Mouse (Mus musculus): Measurements from ENCODE around the gene Foxp4. TPM values are rescaled to one million over a fixed set of nuclear protein-coding genes. Genes with fewer than 3 reads are reported as not detected.

The Foxp4 gene
- polyA plus RNA-seq, 1 experiment from 2014 or later: 35.8 TPM

DNA sequence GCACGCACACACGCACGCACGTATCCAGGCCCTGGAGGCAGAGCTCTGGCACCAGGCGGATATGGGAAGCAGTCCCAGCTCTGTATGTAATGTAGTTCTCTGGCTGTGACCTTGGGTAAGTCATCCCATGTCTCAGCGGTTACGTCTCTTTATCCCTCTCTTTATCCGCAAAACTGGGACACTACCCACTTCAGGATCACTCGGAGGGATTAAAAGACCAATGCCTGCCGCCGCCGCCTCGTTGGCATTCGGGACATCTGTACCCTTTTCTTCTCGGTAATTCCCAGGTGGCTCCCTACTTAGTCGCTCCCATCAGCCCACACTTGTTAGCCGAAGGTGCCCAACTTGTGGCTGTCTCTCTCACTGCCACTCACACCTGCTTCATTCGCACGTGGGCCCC, 35.2 kb downstream of the Foxp4 start:
- Histone ChIP-seq H3K4me2 (ENCODE audit: low read length) (no peak overlapping the region), H3K4me3 (ENCODE audit: low read depth, low read length) (no peak overlapping the region), H3K27me3 (ENCODE audit: control insufficient read depth, insufficient read depth, low read depth, low read length) (no peaks in the 10 kb centered on the region), H3K4me1 (ENCODE audit: control insufficient read depth, insufficient read depth, low read length) (peaks cover 11% of the 10 kb centered on the region), H3K27ac (ENCODE audit: low read length) (no peak overlapping the region), H3K36me3 (ENCODE audit: control insufficient read depth, insufficient read depth, low read length) (no peaks in the 10 kb centered on the region), H3K9ac (ENCODE audit: low read depth, low read length) (no peak overlapping the region), H3K9me3 (replicated peaks; ENCODE audit: control insufficient read depth, low read length, poor library complexity, severe bottlenecking) (no peaks in the 10 kb centered on the region)
- WGBS: 19% methylated on average over 19 of the region's 19 CpGs
- ATAC-seq: 0 out of 2 replicates have a peak, but pooled peaks have one; percentile 7

DNA sequence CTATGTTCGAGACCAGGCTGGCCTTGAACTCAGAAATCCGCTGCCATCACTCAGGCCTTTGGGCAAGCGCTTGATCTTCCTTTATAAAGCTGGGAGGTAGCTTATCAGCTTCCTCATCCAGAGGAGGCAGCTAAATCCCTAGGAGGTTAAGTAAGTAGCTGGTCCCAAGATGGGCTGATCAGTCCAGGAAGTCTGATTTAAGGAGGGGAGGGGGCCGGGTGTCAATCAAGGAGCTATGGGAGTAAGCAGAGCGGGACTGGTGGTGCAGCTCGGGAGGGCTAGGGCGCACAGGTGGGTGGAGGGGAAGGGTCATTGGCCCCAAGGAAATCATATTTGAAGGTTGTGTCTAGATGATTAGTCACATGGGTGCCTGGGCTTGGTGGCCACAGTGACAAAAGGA, 35.8 kb downstream of the Foxp4 start:
- Histone ChIP-seq H3K9me3 (replicated peaks; ENCODE audit: control insufficient read depth, low read length, poor library complexity, severe bottlenecking) (no peaks in the 10 kb centered on the region), H3K9ac (ENCODE audit: low read depth, low read length) (no peak overlapping the region), H3K27ac (ENCODE audit: low read length) (no peak overlapping the region), H3K4me2 (ENCODE audit: low read length) (no peak overlapping the region), H3K4me1 (ENCODE audit: control insufficient read depth, insufficient read depth, low read length) (peaks cover 11% of the 10 kb centered on the region), H3K4me3 (ENCODE audit: low read depth, low read length) (no peak overlapping the region), H3K27me3 (ENCODE audit: control insufficient read depth, insufficient read depth, low read depth, low read length) (no peaks in the 10 kb centered on the region), H3K36me3 (ENCODE audit: control insufficient read depth, insufficient read depth, low read length) (no peaks in the 10 kb centered on the region)
- WGBS: 71% methylated on average over 7 of the region's 7 CpGs
- no peak for ATAC-seq

DNA sequence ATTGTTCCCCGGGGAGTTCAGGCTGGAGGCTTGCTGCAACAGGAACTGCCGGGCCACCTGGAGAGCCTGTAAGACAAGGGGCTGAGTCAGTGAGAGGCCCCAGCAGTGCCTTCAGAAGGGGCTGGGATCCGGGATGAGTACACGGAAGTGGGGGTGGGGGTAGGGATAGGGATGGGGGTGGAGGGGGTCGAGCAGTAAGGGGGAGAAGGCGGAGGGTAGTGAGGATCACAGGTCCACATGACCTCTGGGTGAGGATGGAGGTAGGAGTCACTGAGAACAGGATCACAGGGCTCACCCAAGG, 36.3 kb downstream of the Foxp4 start:
- Histone ChIP-seq H3K4me3 (ENCODE audit: low read depth, low read length) (no peak overlapping the region), H3K27ac (ENCODE audit: low read length) (no peak overlapping the region), H3K27me3 (ENCODE audit: control insufficient read depth, insufficient read depth, low read depth, low read length) (no peaks in the 10 kb centered on the region), H3K4me1 (ENCODE audit: control insufficient read depth, insufficient read depth, low read length) (peaks cover 11% of the 10 kb centered on the region), H3K36me3 (ENCODE audit: control insufficient read depth, insufficient read depth, low read length) (no peaks in the 10 kb centered on the region), H3K9ac (ENCODE audit: low read depth, low read length) (no peak overlapping the region), H3K9me3 (replicated peaks; ENCODE audit: control insufficient read depth, low read length, poor library complexity, severe bottlenecking) (no peaks in the 10 kb centered on the region), H3K4me2 (ENCODE audit: low read length) (no peak overlapping the region)
- 19% methylated on average over 6 of the region's 6 CpGs for WGBS
- peak; percentile 9; the same call in 1 of the 2 replicates for ATAC-seq

DNA sequence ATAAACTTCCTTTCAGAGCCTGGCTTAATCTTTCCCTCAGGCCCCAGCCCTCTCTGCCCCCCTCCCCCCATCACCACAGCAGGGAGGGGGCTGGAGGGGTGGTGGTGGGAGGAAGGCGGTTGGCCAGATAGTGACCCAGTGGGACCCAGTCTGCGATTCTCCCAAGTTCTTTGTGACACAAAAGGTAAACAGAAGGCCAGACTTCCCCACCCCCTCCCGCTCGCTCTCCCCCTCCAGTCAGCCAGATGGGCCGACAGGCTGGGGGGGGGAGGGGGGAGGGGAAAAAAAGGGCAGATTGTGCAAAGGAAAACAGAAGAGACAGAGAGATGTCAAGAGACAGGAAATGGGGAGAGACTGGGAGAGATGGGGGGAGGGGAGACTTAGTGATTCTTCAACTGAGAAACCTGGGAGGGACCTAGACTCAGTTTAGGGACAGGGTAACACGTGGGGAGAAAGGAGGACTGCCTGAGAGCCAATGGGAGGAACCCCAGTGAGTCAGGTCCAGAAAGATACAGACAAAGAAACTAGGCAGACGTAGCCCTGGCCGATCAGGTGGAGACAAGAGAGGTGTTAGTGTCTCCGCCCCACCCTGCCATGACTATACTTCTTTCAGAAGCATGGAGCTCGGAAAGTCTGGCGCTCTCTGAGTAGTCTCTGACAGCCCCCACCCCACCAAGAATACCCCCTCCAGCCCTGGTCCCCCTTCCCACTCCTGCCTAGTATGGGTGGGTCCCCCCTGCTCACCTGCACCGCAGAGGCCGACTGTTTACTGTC, 36.9 kb downstream of the Foxp4 start:
- Histone ChIP-seq H3K9ac (ENCODE audit: low read depth, low read length) (no peak overlapping the region), H3K9me3 (replicated peaks; ENCODE audit: control insufficient read depth, low read length, poor library complexity, severe bottlenecking) (no peaks in the 10 kb centered on the region), H3K4me1 (ENCODE audit: control insufficient read depth, insufficient read depth, low read length) (peaks cover 11% of the 10 kb centered on the region), H3K4me3 (ENCODE audit: low read depth, low read length) (no peak overlapping the region), H3K36me3 (ENCODE audit: control insufficient read depth, insufficient read depth, low read length) (no peaks in the 10 kb centered on the region), H3K4me2 (ENCODE audit: low read length) (no peak overlapping the region), H3K27me3 (ENCODE audit: control insufficient read depth, insufficient read depth, low read depth, low read length) (no peaks in the 10 kb centered on the region), H3K27ac (ENCODE audit: low read length) (no peak overlapping the region)
- 20% methylated on average over 12 of the region's 13 CpGs for WGBS
- peak; percentile 34; the same call in 1 of the 2 replicates for ATAC-seq

DNA sequence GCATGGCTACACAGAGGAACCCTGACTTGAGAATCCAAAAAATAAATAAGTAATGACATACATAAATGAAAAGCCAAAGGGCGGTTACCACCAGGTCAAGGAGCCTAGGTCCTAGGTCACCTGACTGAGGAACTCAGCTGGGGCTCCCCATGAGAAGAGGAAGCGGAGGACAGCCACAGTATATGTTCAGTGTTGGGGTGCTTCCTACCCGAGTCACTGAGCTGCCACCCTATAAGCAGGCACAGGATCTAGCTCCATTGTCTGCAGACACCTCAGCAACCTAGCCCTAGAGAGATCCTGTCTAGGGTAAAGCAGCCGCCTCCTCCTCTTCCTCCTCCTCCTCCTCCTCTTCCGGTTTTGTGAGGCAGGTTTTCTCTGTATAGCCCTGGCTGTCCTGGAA, 41.3 kb downstream of the Foxp4 start:
- no peak for ATAC-seq
- Histone ChIP-seq H3K27ac (ENCODE audit: low read length) (no peak overlapping the region), H3K36me3 (ENCODE audit: control insufficient read depth, insufficient read depth, low read length) (no peaks in the 10 kb centered on the region), H3K4me2 (ENCODE audit: low read length) (no peak overlapping the region), H3K9me3 (replicated peaks; ENCODE audit: control insufficient read depth, low read length, poor library complexity, severe bottlenecking) (no peaks in the 10 kb centered on the region), H3K4me3 (ENCODE audit: low read depth, low read length) (no peak overlapping the region), H3K4me1 (ENCODE audit: control insufficient read depth, insufficient read depth, low read length) (peaks cover 29% of the 10 kb centered on the region), H3K27me3 (ENCODE audit: control insufficient read depth, insufficient read depth, low read depth, low read length) (no peaks in the 10 kb centered on the region), H3K9ac (ENCODE audit: low read depth, low read length) (no peak overlapping the region)
- WGBS: 86% methylated on average over 5 of the region's 5 CpGs

DNA sequence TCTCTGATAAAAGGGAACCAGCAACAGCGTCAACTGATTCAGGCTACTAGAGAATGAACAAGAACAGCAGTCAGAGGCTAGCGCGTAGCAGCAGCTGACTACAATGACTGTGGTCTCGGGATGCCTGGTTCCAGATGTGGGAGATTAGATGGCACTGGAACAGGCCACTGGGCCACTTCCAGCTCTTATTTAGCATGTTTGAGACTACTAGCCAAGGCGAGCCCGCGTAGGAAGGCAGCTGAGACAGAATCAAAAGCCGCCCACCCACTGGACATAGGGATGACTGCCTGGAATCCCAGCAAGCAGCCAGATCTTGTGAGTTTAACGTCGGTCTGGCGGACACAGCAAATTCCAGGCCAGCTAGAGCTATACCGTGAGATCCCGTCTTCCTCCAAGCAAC, 43.1 kb downstream of the Foxp4 start:
- 56% methylated on average over 13 of the region's 13 CpGs for WGBS
- peaks cover 32% of the 10 kb centered on the region for H3K4me1 ChIP-seq (ENCODE audit: control insufficient read depth, insufficient read depth, low read length)

DNA sequence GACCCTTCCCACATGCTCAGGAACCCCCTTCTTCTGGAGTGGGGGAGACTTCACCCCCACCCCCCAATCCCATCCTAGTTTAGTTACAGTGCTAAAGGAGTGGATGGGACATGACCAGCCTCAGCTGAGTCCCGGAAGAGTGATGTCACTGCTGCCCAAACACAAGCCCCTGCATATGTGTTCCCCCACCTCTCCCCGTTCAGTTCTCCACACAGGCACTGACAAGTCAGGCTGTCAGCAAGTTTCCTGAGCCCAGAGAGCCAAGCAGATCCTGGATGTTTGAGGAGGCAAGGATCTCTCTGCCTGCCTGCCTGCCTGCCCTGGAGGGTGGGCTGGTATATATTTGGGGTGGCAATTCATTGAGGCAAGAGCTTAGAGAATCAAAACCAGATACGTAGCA, 45.2 kb downstream of the Foxp4 start:
- H3K4me1 ChIP-seq (ENCODE audit: control insufficient read depth, insufficient read depth, low read length): peaks cover 39% of the 10 kb centered on the region
- H3K4me2 ChIP-seq (ENCODE audit: low read length): peak overlapping the region; percentile 82
- H3K27me3 ChIP-seq (ENCODE audit: control insufficient read depth, insufficient read depth, low read depth, low read length): no peaks in the 10 kb centered on the region
- WGBS: 20% methylated on average over 3 of the region's 3 CpGs
- H3K9ac ChIP-seq (ENCODE audit: low read depth, low read length): peak overlapping the region; percentile 68
- peak; percentile 50 for ATAC-seq
- peak overlapping the region; percentile 55 for H3K4me3 ChIP-seq (ENCODE audit: low read depth, low read length)
- H3K36me3 ChIP-seq (ENCODE audit: control insufficient read depth, insufficient read depth, low read length): peaks cover 7% of the 10 kb centered on the region; the same call in 1 of the 2 replicates
- H3K27ac ChIP-seq (ENCODE audit: low read length): peak overlapping the region; percentile 88
- no peaks in the 10 kb centered on the region for H3K9me3 ChIP-seq (replicated peaks; ENCODE audit: control insufficient read depth, low read length, poor library complexity, severe bottlenecking)

More for the DNA sequence above, 43.1 kb downstream of the Foxp4 start:
- Histone ChIP-seq H3K36me3 (ENCODE audit: control insufficient read depth, insufficient read depth, low read length) (no peaks in the 10 kb centered on the region), H3K27ac (ENCODE audit: low read length) (no peak overlapping the region), H3K9me3 (replicated peaks; ENCODE audit: control insufficient read depth, low read length, poor library complexity, severe bottlenecking) (no peaks in the 10 kb centered on the region), H3K9ac (ENCODE audit: low read depth, low read length) (no peak overlapping the region), H3K4me3 (ENCODE audit: low read depth, low read length) (no peak overlapping the region), H3K4me2 (ENCODE audit: low read length) (no peak overlapping the region), H3K27me3 (ENCODE audit: control insufficient read depth, insufficient read depth, low read depth, low read length) (no peaks in the 10 kb centered on the region)
- no peak for ATAC-seq

DNA sequence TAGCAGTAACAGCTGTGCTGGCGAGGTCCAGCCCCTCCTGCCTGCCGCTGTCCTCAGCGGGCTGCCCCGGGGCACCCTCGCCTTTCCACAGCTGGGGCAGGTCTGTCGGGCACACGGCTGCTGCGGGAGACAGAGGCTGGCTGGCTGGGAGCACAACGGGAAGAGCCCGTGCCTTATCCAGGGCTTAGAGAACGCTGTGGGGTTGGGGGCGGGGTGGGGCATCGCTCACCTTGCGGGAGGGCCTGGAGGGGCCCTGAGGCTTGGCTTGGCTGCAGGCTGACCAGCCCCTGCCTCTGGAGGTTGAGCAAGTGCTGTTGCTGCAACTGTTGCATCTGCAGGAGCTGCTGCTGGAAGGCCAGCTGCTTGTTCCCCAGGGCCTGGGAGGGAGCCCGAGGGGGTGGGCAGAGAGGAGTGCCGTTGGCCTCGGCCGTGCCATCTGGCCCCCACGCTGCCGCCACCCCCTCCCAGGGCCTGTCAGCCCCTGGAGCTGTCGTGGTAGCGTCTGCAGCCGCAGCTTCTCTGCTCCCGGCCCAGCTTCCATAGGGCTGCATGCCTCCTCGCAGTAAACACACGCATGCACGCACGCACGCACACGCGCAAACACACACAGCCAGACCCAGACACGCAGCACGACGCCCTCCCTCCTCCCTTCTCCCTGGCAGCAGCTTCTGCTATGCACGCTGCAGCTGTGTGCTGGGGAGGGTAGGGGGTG, 45.9 kb downstream of the Foxp4 start:
- Histone ChIP-seq H3K36me3 (ENCODE audit: control insufficient read depth, insufficient read depth, low read length) (peaks cover 7% of the 10 kb centered on the region; the same call in 1 of the 2 replicates), H3K27ac (ENCODE audit: low read length) (peak overlapping the region; percentile 88), H3K9ac (ENCODE audit: low read depth, low read length) (peak overlapping the region; percentile 68), H3K4me2 (ENCODE audit: low read length) (peak overlapping the region; percentile 82), H3K9me3 (replicated peaks; ENCODE audit: control insufficient read depth, low read length, poor library complexity, severe bottlenecking) (no peaks in the 10 kb centered on the region), H3K4me3 (ENCODE audit: low read depth, low read length) (peak overlapping the region; percentile 55), H3K4me1 (ENCODE audit: control insufficient read depth, insufficient read depth, low read length) (peaks cover 43% of the 10 kb centered on the region), H3K27me3 (ENCODE audit: control insufficient read depth, insufficient read depth, low read depth, low read length) (no peaks in the 10 kb centered on the region)
- ATAC-seq: peak; percentile 79
- 6% methylated on average over 32 of the region's 35 CpGs for whole genome bisulfite sequencing

DNA sequence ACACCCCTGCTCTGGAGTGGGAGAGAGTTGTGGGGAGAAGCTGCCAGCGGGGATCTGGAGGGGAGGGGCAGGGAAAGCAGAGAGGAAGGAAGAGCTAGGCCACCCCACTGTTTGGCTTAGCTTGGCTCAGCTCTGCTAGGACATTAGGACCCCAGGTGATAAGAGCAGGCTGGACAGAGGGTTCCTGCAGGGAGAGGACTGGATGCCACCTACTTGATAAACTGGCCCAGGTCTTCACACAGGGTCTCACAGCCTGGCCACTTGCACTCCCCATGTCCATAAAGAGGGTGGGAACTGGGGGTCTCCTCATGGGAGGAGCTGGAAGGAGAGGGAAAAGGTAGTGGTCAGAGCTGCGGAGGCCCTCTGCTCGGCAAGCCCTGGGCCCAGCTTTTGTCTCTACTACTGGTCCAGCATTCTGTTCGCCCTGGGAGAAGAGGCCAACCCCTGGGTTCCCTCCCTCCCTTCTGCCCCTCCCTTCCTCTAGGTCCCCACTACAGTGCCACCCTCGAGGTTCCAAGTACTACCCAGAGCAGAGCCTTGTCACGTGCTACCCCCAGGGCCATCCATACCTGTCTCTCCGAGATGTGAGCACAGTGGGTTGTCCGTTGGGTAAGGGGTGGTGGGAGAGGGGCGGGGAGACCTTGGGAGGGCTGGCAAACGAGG, 46.6 kb downstream of the Foxp4 start:
- H3K4me3 ChIP-seq (ENCODE audit: low read depth, low read length): peak overlapping the region; percentile 55
- WGBS: 23% methylated on average over 10 of the region's 10 CpGs
- peak overlapping the region; percentile 68 for H3K9ac ChIP-seq (ENCODE audit: low read depth, low read length)
- peak overlapping the region; percentile 88 for H3K27ac ChIP-seq (ENCODE audit: low read length)
- peaks cover 50% of the 10 kb centered on the region for H3K4me1 ChIP-seq (ENCODE audit: control insufficient read depth, insufficient read depth, low read length)
- ATAC-seq: peak; percentile 33
- peaks cover 7% of the 10 kb centered on the region; the same call in 1 of the 2 replicates for H3K36me3 ChIP-seq (ENCODE audit: control insufficient read depth, insufficient read depth, low read length)
- no peaks in the 10 kb centered on the region for H3K9me3 ChIP-seq (replicated peaks; ENCODE audit: control insufficient read depth, low read length, poor library complexity, severe bottlenecking)
- H3K4me2 ChIP-seq (ENCODE audit: low read length): peak overlapping the region; percentile 82
- H3K27me3 ChIP-seq (ENCODE audit: control insufficient read depth, insufficient read depth, low read depth, low read length): no peaks in the 10 kb centered on the region
